Mouse (Mus musculus): ENCODE results near the gene Gm15293.
"Not testable (repeated sequence)": the region's sequence is repeated elsewhere in the genome, so short reads cannot be mapped to it uniquely, and the experiment has no call there.

Gene Gm15293

DNA sequence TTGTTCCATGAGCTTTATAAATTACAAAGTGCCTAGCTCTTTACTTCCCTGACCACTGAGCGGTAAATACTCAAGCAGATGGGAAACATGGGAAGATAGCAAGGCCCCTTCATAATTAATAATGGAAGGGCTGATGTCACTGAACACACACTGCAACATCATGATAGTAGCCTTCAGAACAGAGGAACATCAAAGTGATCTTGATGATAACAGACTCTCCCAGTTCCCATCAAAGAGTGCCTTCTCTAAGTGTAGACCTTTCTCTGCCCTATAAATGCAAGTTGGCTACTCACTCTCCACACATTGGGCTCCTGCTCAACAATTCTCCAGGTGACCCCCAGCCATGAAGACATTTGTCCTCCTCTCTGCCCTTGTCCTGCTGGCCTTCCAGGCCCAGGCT lies at the start of gene Gm15293:
Gm15293 (plus strand) TSS at position 301 of the 400 bp plus-strand sequence.
- DNase-seq: not testable (repeated sequence)

DNA sequence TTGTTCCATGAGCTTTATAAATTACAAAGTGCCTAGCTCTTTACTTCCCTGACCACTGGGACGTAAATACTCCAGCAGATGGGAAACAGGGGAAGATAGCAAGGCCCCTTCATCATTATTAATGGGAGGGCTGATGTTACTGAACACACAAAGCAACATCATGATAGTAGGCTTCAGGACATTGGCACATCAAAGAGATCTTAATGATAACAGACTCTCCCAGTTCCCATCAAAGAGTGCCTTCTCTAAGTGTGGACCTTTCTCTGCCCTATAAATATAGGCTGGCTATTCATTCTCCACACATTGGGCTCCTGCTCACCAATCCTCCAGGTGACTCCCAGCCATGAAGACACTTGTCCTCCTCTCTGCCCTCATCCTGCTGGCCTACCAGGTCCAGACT lies 39.4 kb upstream of the Gm15293 start, which contains the start of gene Defa22:
Defa22 (plus strand) TSS at position 301 of the 400 bp plus-strand sequence.
- DNase-seq: not testable (repeated sequence)

DNA sequence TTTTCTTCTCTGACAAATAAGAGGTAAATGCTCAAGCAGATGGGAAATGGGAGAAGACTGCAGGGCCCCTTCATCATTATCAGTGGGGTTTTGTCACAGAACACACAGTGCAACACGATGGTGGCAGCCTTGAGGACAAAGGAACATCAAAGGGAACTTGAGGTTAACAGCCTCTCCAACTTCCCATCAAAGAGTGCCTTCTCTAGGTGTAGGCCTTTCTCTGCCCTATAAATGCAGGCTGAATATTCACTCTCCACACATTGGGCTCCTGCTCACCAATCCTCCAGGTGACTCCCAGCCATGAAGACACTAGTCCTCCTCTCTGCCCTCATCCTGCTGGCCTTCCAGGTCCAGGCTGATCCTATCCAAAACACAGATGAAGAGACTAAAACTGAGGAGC lies 10.0 kb upstream of the Gm15293 start, which contains the start of gene Defa31:
Defa31 (plus strand) TSS at position 301 of the 400 bp plus-strand sequence.
- not testable (repeated sequence) for DNase-seq

All from kidney, adult 18-20 months (tissue).